Mouse (Mus musculus) gastrocnemius, adult 8-10 months (tissue): ENCODE data around the gene Fam135a. TPM values are rescaled to one million over a fixed set of nuclear protein-coding genes. Genes with fewer than 3 reads are reported as not detected.

Source experiments
- DNase-seq, 2 experiments: peaks; one replicate each; pipeline ENCODE4 v3.0.0; 2022; ENCODE audit warnings: low spot score in 2 of 2
- total RNA-seq, 4 experiments: library from RNA; stranded (reverse); gene quantifications; 2 replicates each; pipeline ENCODE4 v1.2.4; 2022

Fam135a gene
- 10 to 100 TPM; 17.1 to 22.7 (median 19.2) TPM for total RNA-seq

GRCm38 (mm10) chr1:24099926-24100869 is at the start of gene Fam135a:
Gene Fam135a (minus strand): TSS chr1:24100341.
- peak; percentile 81 to 86 for DNase-seq

- DNase-seq, result no peak
Observed at GRCm38 (mm10) chr1:24143504-24143903, 43.4 kb upstream of the Fam135a start.

- DNase-seq, result no peak
Observed at GRCm38 (mm10) chr1:24140555-24140954, 40.4 kb upstream of the Fam135a start.

GRCm38 (mm10) chr1:24137133-24137532 is 37.0 kb upstream of the Fam135a start:
- peak in 1 of 2 experiments; percentile 4 for DNase-seq

- DNase-seq, result no peak
Observed at GRCm38 (mm10) chr1:24134792-24135191, 34.7 kb upstream of the Fam135a start.

- no peak for DNase-seq
Observed at GRCm38 (mm10) chr1:24133853-24134252, 33.7 kb upstream of the Fam135a start.

- DNase-seq, result no peak
Observed at GRCm38 (mm10) chr1:24127866-24128265, 27.7 kb upstream of the Fam135a start.

- no peak for DNase-seq
Observed at GRCm38 (mm10) chr1:24124610-24125009, 24.5 kb upstream of the Fam135a start.

GRCm38 (mm10) chr1:24122582-24122981 is 22.4 kb upstream of the Fam135a start:
- no peak for DNase-seq

- DNase-seq, result no peak
Observed at GRCm38 (mm10) chr1:24107971-24108773, 8.0 kb upstream of the Fam135a start.

GRCm38 (mm10) chr1:24107378-24107777 is 7.2 kb upstream of the Fam135a start:
- no peak for DNase-seq

GRCm38 (mm10) chr1:24102579-24103149 is 2.5 kb upstream of the Fam135a start:
- no peak for DNase-seq

- DNase-seq, result no peak
Observed at GRCm38 (mm10) chr1:24100870-24101358, 773 bp upstream of the Fam135a start.

- peak in 1 of 2 experiments; percentile 3 for DNase-seq
Observed at GRCm38 (mm10) chr1:24099541-24099925, 608 bp downstream of the Fam135a start.

GRCm38 (mm10) chr1:24097541-24097940 is 2.6 kb downstream of the Fam135a start:
- no peak for DNase-seq

GRCm38 (mm10) chr1:24092414-24092813 is 7.7 kb downstream of the Fam135a start:
- no peak for DNase-seq

- no peak for DNase-seq
Observed at GRCm38 (mm10) chr1:24090603-24091002, 9.5 kb downstream of the Fam135a start.

- DNase-seq, result no peak
Observed at GRCm38 (mm10) chr1:24090094-24090493, 10.0 kb downstream of the Fam135a start.

GRCm38 (mm10) chr1:24086176-24086575 is 14.0 kb downstream of the Fam135a start:
- no peak for DNase-seq

- no peak for DNase-seq
Observed at GRCm38 (mm10) chr1:24074396-24074795, 25.7 kb downstream of the Fam135a start.

- no peak for DNase-seq
Observed at GRCm38 (mm10) chr1:24073386-24074248, 26.5 kb downstream of the Fam135a start.
